Mouse (Mus musculus) heart, adult 2 months (tissue): ENCODE measurements at regions not wholly inside any gene's neighbourhood (a gene's known extent, or its start where the extent isn't known, plus 50 kb on each side); places are given as distances from the start of the nearest gene placed in this dataset.

Experiments
- CTCF ChIP-seq: fragments of 200-600 bp; IDR thresholded peaks from 2 replicates; pipeline ENCODE4 v1.8.1; 2022; ENCODE audit warnings: antibody characterized with exemption, mild to moderate bottlenecking, moderate library complexity
- POLR2A ChIP-seq: fragments of 200-500 bp; IDR thresholded peaks from 2 replicates; pipeline ENCODE4 v1.6.1; 2011; ENCODE audit warnings: mild to moderate bottlenecking, low read depth, low read length, control low read depth; ENCODE audit not compliant: insufficient read depth

- TF ChIP-seq POLR2A (no peak), CTCF (no peak)
Measured at GRCm38 (mm10) chr4:89395336-89395735, 84.5 kb upstream of the Cdkn2b start.
